Mouse (Mus musculus) heart, embryonic 10.5 days (tissue): ENCODE data around the gene Csrp2. TPM values are rescaled to one million over a fixed set of nuclear protein-coding genes. Genes with fewer than 3 reads are reported as not detected.
A peak's percentile ranks its signal among the peaks of the same experiment; 100 is the strongest.

Experiments
- DNase-seq: peaks from one replicate; pipeline ENCODE4 v3.0.0-alpha.2; 2017; ENCODE audit warnings: low spot score
- H3K27ac ChIP-seq: fragments of 300-500 bp; sonication (generic); 2 replicates; pipeline ENCODE4 v1.5.1; 2016; ENCODE audit warnings: mild to moderate bottlenecking
- H3K27me3 ChIP-seq: fragments of 300-500 bp; sonication (generic); 2 replicates; pipeline ENCODE4 v1.6.1; 2016; ENCODE audit warnings: mild to moderate bottlenecking; ENCODE audit not compliant: poor library complexity, insufficient read depth, severe bottlenecking
- H3K36me3 ChIP-seq: fragments of 300-500 bp; sonication (generic); 2 replicates; pipeline ENCODE4 v1.6.1; 2016; ENCODE audit warnings: mild to moderate bottlenecking, moderate library complexity
- H3K4me1 ChIP-seq: fragments of 300-500 bp; sonication (generic); 2 replicates; pipeline ENCODE4 v1.6.1; 2016; ENCODE audit warnings: mild to moderate bottlenecking
- H3K4me3 ChIP-seq: fragments of 300-500 bp; sonication (generic); 2 replicates; pipeline ENCODE4 v1.5.1; 2016; ENCODE audit warnings: mild to moderate bottlenecking, moderate library complexity
- H3K9me3 ChIP-seq: fragments of 300-500 bp; sonication (generic); 2 replicates; pipeline ENCODE4 v1.6.1; 2016; ENCODE audit warnings: mild to moderate bottlenecking, moderate library complexity
- WGBS: fragments of 180-500 bp; shearing (Covaris S2); methylation state at CpG from one replicate; pipeline ENCODE4 v1.1.7; 2016; 5-methylcytosine and 5-hydroxymethylcytosine counted together
- polyA plus RNA-seq: library from polyadenylated mRNA; unstranded; fragments of >200 nt; fragmentation: Nextera tagmentation; extraction: Ambion mirVana; gene quantifications from 2 replicates; pipeline ENCODE4 v1.2.1, GENCODE M21; 2016

Csrp2 gene
- polyA plus RNA-seq, 1 experiment from 2014 or later: 430 TPM

- no peaks in the 10 kb centered on the region for H3K27me3 ChIP-seq
- peaks cover 22% of the 10 kb centered on the region for H3K4me1 ChIP-seq
- H3K4me3 ChIP-seq: no peak overlapping the region
- H3K27ac ChIP-seq: no peak overlapping the region
- peaks cover 4% of the 10 kb centered on the region; the same call in 1 of the 2 replicates for H3K9me3 ChIP-seq
- no peaks in the 10 kb centered on the region for H3K36me3 ChIP-seq
- DNase-seq: no peak
- WGBS: 96% methylated on average over 6 of the region's 6 CpGs
These were observed 2.1 kb upstream of the Csrp2 start for GRCm38 (mm10) chr10:110917521-110917920.

DNA sequence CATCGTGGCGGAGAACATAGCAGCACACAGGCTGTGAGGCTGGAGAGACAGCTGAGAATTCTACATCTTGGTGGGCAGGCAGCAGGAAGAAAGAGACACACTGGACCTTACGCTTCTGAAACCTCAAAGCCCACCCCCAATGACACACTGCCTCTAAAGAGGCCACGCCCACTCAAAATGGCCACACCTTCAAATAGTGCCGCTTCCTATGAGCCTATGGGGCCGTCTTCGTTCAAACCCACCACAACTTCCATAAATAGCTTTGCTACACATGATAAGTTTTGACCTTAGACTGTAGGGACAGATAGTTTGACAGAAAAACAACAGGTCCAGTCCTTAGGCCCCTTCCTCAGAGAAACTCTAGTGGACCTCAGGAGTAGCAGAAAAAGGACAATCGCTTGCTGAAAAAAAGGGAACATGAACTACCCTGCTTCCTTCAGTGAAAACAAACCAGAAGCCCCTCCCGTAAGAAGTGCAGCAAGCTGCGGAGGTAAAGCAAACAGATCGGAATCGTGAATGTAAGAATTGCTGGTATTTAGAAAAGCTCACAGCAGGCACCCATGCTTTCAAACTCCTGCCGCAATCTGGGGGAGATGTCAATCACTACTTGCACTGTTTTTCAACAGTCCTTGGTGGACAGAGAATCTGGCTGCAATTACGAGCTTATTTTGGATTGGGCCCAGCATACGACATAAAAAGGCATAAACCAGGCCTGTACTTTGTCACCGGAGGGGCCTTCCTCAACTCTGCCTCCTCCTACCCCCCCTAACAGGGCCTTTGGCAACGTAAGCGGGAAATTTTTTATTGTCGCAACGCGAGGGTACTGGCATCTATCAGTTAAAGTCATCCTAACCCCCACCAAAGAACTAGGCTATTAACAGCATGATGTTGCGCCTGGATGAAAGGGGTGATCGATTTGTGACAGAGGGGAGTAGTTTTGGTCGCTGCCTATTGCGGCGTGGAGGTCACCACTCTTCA lies 886 bp upstream of the Csrp2 start:
- H3K4me3 ChIP-seq: peak overlapping the region; percentile 83
- H3K27ac ChIP-seq: peak overlapping the region; percentile 97
- peak; percentile 83 for DNase-seq
- H3K9me3 ChIP-seq: peaks cover 4% of the 10 kb centered on the region; the same call in 1 of the 2 replicates
- peaks cover 33% of the 10 kb centered on the region for H3K4me1 ChIP-seq
- H3K36me3 ChIP-seq: no peaks in the 10 kb centered on the region
- WGBS: 11% methylated on average over 26 of the region's 26 CpGs
- no peaks in the 10 kb centered on the region for H3K27me3 ChIP-seq

GRCm38 (mm10) chr10:110920368-110920950 lies 870 bp downstream of the Csrp2 start:
- H3K27ac ChIP-seq: peak overlapping the region; percentile 97
- peak; percentile 84 for DNase-seq
- WGBS: under 1% methylated on average over 15 of the region's 15 CpGs
- H3K9me3 ChIP-seq: peaks cover 4% of the 10 kb centered on the region; the same call in 1 of the 2 replicates
- peaks cover 38% of the 10 kb centered on the region for H3K4me1 ChIP-seq
- peak overlapping the region; percentile 83 for H3K4me3 ChIP-seq
- H3K27me3 ChIP-seq: no peaks in the 10 kb centered on the region
- H3K36me3 ChIP-seq: peaks cover 5% of the 10 kb centered on the region; the same call in 1 of the 2 replicates

DNA sequence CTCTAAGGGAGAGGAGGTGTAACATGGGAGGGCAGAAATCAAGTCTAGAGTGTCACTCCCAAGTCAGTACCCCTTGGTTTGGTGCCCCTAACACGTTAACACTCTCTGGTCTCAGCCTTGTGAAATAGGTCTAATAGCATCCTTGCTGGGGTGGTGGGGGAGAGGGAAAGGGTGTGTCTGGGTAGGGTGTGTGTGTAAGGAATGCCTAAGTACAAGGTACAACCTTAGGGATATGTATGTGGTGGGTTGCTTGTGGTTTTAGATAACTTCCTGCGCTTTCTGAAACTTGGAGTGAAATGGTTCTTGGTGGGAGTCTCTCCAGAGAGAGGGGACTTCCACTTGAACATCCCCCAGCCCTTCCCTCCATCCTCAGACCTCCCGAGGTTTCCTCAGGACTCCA lies 2.3 kb downstream of the Csrp2 start:
- no peak for DNase-seq
- peak overlapping the region; percentile 97 for H3K27ac ChIP-seq
- H3K27me3 ChIP-seq: no peaks in the 10 kb centered on the region
- 39% methylated on average over 3 of the region's 3 CpGs for WGBS
- peaks cover 4% of the 10 kb centered on the region; the same call in 1 of the 2 replicates for H3K9me3 ChIP-seq
- peaks cover 53% of the 10 kb centered on the region for H3K4me1 ChIP-seq
- H3K36me3 ChIP-seq: peaks cover 5% of the 10 kb centered on the region; the same call in 1 of the 2 replicates
- H3K4me3 ChIP-seq: peak overlapping the region; percentile 83

GRCm38 (mm10) chr10:110922612-110923011 lies 3.0 kb downstream of the Csrp2 start:
- Histone ChIP-seq H3K4me1 (peaks cover 60% of the 10 kb centered on the region), H3K27ac (peak overlapping the region; percentile 97; the same call in 1 of the 2 replicates), H3K36me3 (peaks cover 5% of the 10 kb centered on the region; the same call in 1 of the 2 replicates), H3K4me3 (peak overlapping the region; percentile 83), H3K27me3 (no peaks in the 10 kb centered on the region), H3K9me3 (peaks cover under 1% of the 10 kb centered on the region; the same call in 1 of the 2 replicates)
- no peak for DNase-seq
- WGBS: 70% methylated on average over 9 of the region's 9 CpGs

DNA sequence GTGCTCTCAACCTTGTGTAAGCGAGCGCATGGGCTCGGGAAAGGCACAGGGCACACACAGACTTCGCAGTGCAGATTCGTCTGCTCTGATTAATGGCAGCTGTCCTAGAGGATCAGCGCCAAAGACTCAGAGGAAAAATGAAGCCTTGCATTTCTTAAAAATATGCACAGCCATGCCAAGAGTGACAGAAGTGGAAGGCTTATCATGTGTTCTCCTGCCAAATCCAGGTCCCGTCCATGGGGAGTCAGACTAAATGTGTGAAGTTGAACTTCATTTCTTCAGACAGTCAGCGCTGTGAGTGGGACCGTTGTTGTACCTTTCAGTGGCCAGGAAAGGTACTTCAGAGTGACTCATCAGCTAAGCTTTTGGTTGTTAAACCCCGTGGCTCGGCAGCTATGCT lies 7.9 kb downstream of the Csrp2 start:
- Histone ChIP-seq H3K4me3 (no peak overlapping the region), H3K27ac (peak overlapping the region; percentile 74), H3K27me3 (no peaks in the 10 kb centered on the region), H3K9me3 (no peaks in the 10 kb centered on the region), H3K4me1 (peaks cover 84% of the 10 kb centered on the region), H3K36me3 (peaks cover 10% of the 10 kb centered on the region)
- WGBS: 46% methylated on average over 11 of the region's 11 CpGs
- DNase-seq: no peak

GRCm38 (mm10) chr10:110929756-110930155 lies 10.2 kb downstream of the Csrp2 start:
- H3K27me3 ChIP-seq: no peaks in the 10 kb centered on the region
- no peaks in the 10 kb centered on the region for H3K9me3 ChIP-seq
- peak overlapping the region; percentile 42 for H3K27ac ChIP-seq
- 37% methylated on average over 4 of the region's 4 CpGs for WGBS
- H3K36me3 ChIP-seq: peaks cover 10% of the 10 kb centered on the region
- H3K4me1 ChIP-seq: peaks cover 73% of the 10 kb centered on the region
- DNase-seq: no peak
- no peak overlapping the region for H3K4me3 ChIP-seq

DNA sequence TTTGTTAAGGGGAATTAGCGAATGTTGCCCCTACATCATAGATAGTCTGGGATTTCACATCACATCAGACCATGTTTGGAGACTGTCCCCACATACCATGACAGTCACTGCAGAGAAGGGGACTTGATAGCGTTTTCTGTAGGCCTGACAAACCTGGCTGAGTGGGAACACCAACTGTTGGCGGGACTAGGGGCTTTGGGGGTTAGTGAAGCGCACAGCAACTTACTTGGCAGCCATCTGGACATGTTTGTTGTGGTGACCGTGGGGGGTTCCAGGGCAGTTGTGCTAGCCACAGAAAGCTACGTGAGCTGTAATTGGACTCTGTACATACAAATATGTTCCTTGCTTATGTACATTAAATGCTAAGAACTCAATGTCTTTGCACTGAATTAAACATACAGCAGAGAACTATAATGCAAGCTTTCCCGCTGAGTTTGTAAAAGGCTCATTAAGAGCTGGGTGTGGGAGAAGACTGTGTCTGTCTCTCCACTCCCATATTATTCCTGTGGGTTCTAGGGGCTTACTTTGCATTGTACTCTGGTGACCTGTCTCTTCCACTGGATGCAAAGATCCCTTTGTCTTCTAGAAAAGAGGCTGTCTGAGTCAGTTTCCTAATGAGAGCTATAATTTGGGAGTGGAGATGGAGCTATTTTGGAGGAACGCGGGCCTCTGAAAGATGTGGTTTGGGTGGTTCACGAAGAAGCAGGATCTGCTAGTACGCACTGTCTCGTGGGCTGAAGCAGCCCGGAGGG lies 11.7 kb downstream of the Csrp2 start:
- H3K27ac ChIP-seq: peak overlapping the region; percentile 24
- no peaks in the 10 kb centered on the region for H3K9me3 ChIP-seq
- H3K4me1 ChIP-seq: peaks cover 58% of the 10 kb centered on the region
- peak overlapping the region; percentile 25; the same call in 1 of the 2 replicates for H3K4me3 ChIP-seq
- H3K36me3 ChIP-seq: peaks cover 20% of the 10 kb centered on the region
- no peaks in the 10 kb centered on the region for H3K27me3 ChIP-seq
- DNase-seq: no peak
- 72% methylated on average over 13 of the region's 13 CpGs for WGBS

DNA sequence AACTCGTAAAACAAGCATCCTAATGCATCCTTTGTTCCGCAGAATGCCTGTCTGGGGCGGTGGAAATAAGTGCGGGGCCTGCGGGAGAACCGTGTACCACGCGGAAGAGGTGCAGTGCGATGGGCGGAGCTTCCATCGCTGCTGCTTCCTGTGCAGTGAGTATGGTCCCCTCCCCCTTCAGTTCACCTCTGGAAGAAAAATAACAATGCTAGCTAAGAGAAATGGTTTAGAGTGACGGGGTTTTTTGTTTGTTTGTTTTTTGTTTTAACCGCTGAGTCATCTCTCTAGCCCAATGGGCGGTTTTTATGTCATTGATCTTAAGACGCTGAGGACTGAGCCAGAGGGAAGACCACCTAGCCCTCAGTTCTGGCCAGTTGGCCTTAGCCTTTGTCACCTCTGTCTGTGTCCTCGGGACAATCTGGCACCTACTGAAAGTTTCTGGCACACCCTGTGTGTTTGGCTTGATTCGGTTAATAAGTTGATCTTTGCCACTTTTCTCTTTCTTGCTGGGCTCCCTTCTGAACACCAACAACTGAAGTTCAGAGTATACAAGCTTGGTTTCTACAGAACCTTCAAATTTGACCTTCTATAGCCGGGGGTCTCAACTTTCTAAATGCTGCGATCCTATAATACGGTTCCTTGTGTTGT lies 12.4 kb downstream of the Csrp2 start:
- Histone ChIP-seq H3K27me3 (no peaks in the 10 kb centered on the region), H3K9me3 (no peaks in the 10 kb centered on the region), H3K27ac (peak overlapping the region; percentile 24), H3K4me1 (peaks cover 52% of the 10 kb centered on the region), H3K36me3 (peaks cover 26% of the 10 kb centered on the region), H3K4me3 (peak overlapping the region; percentile 25; the same call in 1 of the 2 replicates)
- no peak for DNase-seq
- 60% methylated on average over 20 of the region's 20 CpGs for WGBS

- H3K36me3 ChIP-seq: peaks cover 41% of the 10 kb centered on the region
- no peak for DNase-seq
- H3K27me3 ChIP-seq: no peaks in the 10 kb centered on the region
- H3K9me3 ChIP-seq: no peaks in the 10 kb centered on the region
- H3K4me1 ChIP-seq: peaks cover 43% of the 10 kb centered on the region
- H3K4me3 ChIP-seq: no peak overlapping the region
- no peak overlapping the region for H3K27ac ChIP-seq
- WGBS: 77% methylated on average over 5 of the region's 5 CpGs
These were observed 14.0 kb downstream of the Csrp2 start for GRCm38 (mm10) chr10:110933584-110933983.

DNA sequence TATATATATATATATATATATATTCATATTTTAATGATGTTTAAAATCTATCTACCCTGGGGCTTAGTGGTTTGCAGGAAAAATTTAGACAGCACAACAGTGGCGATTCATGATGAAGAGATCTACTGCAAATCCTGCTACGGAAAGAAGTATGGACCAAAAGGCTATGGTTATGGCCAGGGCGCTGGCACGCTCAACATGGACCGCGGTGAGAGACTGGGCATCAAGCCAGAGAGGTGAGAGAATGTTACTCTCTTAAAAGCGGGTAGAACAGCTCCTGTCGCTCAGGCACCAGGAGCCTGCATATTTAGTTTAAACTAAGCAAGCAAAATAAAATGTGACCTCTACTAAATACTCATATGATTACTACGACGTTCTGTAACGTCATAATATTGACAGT lies 15.5 kb downstream of the Csrp2 start:
- Histone ChIP-seq H3K4me3 (no peak overlapping the region), H3K27me3 (no peaks in the 10 kb centered on the region), H3K9me3 (no peaks in the 10 kb centered on the region), H3K27ac (no peak overlapping the region), H3K36me3 (peaks cover 54% of the 10 kb centered on the region), H3K4me1 (peaks cover 28% of the 10 kb centered on the region)
- WGBS: 95% methylated on average over 11 of the region's 11 CpGs
- no peak for DNase-seq

DNA sequence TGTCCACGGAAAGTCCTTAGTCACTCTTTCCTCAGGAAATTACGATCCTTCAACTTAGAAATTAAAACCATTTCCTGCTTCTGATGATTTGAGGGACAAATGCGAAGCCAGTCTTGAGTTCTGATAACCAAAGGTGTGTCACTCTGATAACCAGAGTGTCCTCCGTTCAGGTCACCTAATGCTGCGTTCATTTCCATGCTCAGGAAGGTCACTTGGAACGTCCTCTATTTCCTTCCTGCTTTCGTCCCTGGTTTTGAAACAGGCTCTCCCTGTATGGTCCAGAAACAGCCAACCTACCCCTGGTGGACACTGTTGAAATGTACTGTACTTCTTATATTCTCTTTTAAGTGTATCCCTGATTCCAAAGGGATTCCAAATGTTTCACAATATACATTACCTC lies 16.1 kb downstream of the Csrp2 start:
- Histone ChIP-seq H3K4me1 (peaks cover 22% of the 10 kb centered on the region), H3K27me3 (no peaks in the 10 kb centered on the region), H3K9me3 (no peaks in the 10 kb centered on the region), H3K36me3 (peaks cover 56% of the 10 kb centered on the region), H3K4me3 (no peak overlapping the region), H3K27ac (no peak overlapping the region)
- DNase-seq: no peak
- 59% methylated on average over 7 of the region's 7 CpGs for WGBS
